Mouse (Mus musculus) ovary, postnatal 10 days (tissue): ENCODE measurements around the gene 4930505A04Rik.
"Not testable (repeated sequence)": the region's sequence is repeated elsewhere in the genome, so short reads cannot be mapped to it uniquely, and the experiment has no call there.

Experiments
- DNase-seq: peaks from one replicate; pipeline ENCODE4 v3.0.0; 2022; ENCODE audit warnings: low spot score

Gene 4930505A04Rik

GRCm38 (mm10) chr11:30471751-30472593 is at the start of gene 4930505A04Rik:
Gene 4930505A04Rik (minus strand): TSS chr11:30471827.
- peak; percentile 51 for DNase-seq

GRCm38 (mm10) chr11:30517133-30517532 is 45.5 kb upstream of the 4930505A04Rik start:
- no peak for DNase-seq

- DNase-seq: no peak
Observed at GRCm38 (mm10) chr11:30508178-30508577, 36.6 kb upstream of the 4930505A04Rik start.

- no peak for DNase-seq
Observed at GRCm38 (mm10) chr11:30498738-30499355, 27.2 kb upstream of the 4930505A04Rik start.

- no peak for DNase-seq
Observed at GRCm38 (mm10) chr11:30497151-30497550, 25.5 kb upstream of the 4930505A04Rik start.

GRCm38 (mm10) chr11:30491515-30492260 is 20.1 kb upstream of the 4930505A04Rik start:
- DNase-seq: no peak

GRCm38 (mm10) chr11:30488183-30488582 is 16.6 kb upstream of the 4930505A04Rik start:
- no peak for DNase-seq

- no peak for DNase-seq
Observed at GRCm38 (mm10) chr11:30483286-30483685, 11.7 kb upstream of the 4930505A04Rik start.

GRCm38 (mm10) chr11:30471187-30471586 is 440 bp downstream of the 4930505A04Rik start:
- DNase-seq: no peak

GRCm38 (mm10) chr11:30454331-30454730 is 17.3 kb downstream of the 4930505A04Rik start:
- no peak for DNase-seq

GRCm38 (mm10) chr11:30448126-30448525 is 23.5 kb downstream of the 4930505A04Rik start:
- DNase-seq: no peak

GRCm38 (mm10) chr11:30447561-30447960 is 24.1 kb downstream of the 4930505A04Rik start:
- DNase-seq: no peak

- not testable (repeated sequence) for DNase-seq
Observed at GRCm38 (mm10) chr11:30444192-30444905, 27.3 kb downstream of the 4930505A04Rik start.

GRCm38 (mm10) chr11:30443746-30444145 is 27.9 kb downstream of the 4930505A04Rik start:
- DNase-seq: no peak

- no peak for DNase-seq
Observed at GRCm38 (mm10) chr11:30433256-30433950, 38.2 kb downstream of the 4930505A04Rik start.

GRCm38 (mm10) chr11:30405581-30405980 is 66.0 kb downstream of the 4930505A04Rik start:
- DNase-seq: no peak

- no peak for DNase-seq
Observed at GRCm38 (mm10) chr11:30404619-30405200, 66.9 kb downstream of the 4930505A04Rik start.

- DNase-seq: no peak
Observed at GRCm38 (mm10) chr11:30394351-30394750, 77.3 kb downstream of the 4930505A04Rik start.

GRCm38 (mm10) chr11:30383076-30383475 is 88.6 kb downstream of the 4930505A04Rik start:
- DNase-seq: no peak
